ENCODE assay signal across 16 mouse cellular contexts in the genomic region with DNA sequence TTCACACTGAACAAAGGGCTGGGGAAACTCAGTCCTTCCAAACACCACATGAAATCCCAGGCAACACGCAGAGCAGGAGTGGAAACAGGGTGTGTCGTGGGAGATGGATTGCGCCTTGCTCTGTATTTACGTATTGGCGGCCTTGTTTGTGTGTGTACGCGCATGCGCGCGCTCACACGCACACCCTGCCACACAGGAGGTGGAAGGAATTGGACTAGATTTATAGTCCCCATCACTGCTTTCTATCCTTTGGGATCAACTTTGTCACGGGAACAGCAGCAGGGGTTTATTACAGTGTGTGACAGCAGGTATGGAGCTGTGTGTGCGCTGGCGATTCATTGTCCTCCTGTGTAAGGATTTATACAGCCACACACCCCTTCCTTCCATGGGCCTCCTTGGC.
"Had no signal": no experiment of that assay in that cellular context is flagged by ENCODE, and none has a peak within 500 bp of the region (broad histone marks: within the 10 kb centered on the region; RNA-seq: fewer than 3 reads in every experiment).

No protein-coding gene starts in this region.

- ATAC-seq: lung, postnatal 0 days; midbrain, embryonic 16.5 days had no signal

- H3K9ac ChIP-seq: liver, embryonic 15.5 days; midbrain, embryonic 12.5 days had no signal

- H3K4me1 ChIP-seq: liver, embryonic 15.5 days; midbrain, embryonic 12.5 days had no signal

- H3K27me3 ChIP-seq: liver, embryonic 15.5 days; midbrain, embryonic 12.5 days had no signal

- H3K36me3 ChIP-seq: liver, embryonic 15.5 days; midbrain, embryonic 12.5 days had no signal

- H3K27ac ChIP-seq: kidney, postnatal 0 days; liver, embryonic 15.5 days; midbrain, embryonic 12.5 days had no signal

- H3K4me3 ChIP-seq: liver, embryonic 15.5 days; midbrain, embryonic 12.5 days had no signal

- DNase-seq: kidney, adult 11 months; kidney, adult 9 months; kidney, postnatal 36 days; left cerebral cortex, postnatal 4 days; lung, adult 2 months; lung, postnatal 4 days; right cerebral cortex, adult 18-20 months; right cerebral cortex, postnatal 25 days; thymus, adult 18-20 months; thymus, postnatal 14 days had no signal

- H3K4me2 ChIP-seq: liver, embryonic 11.5 days; liver, embryonic 15.5 days; midbrain, embryonic 12.5 days had no signal

- H3K9me3 ChIP-seq: liver, embryonic 15.5 days; midbrain, embryonic 12.5 days had no signal
